Mouse (Mus musculus): ENCODE measurements around the gene Bmf.

The Bmf gene

GRCm38 (mm10) chr2:118480886-118481285 is 68.6 kb downstream of the Bmf start:
- no peak for DNase-seq (ENCODE audit: low spot score in 2 of 2)

DNA sequence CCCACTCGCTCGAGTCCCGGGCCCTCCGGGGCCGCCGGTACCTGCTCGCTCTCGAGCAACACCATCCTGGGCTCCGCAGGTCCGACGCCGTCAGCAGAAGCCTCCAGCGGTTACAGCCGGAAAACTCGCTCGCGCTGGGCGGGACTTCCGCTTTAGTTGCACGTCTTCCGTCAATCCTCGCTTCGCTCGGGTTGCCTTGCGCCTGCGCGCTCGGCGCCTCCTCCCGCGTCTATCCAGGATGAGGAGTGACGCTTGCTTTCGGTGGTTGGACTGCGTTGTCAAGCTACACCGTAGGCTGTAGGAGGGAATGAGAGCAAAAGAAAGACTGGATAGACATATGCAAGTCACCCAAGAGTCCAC is 70.0 kb downstream of the Bmf start, which contains the start of gene Srp14:
TSS of gene Srp14 (minus strand) at position 162 of the 360 bp plus-strand sequence.
- DNase-seq (ENCODE audit: low spot score in 2 of 2) = peak; percentile 84 to 90

GRCm38 (mm10) chr2:118478833-118479549 is 70.5 kb downstream of the Bmf start:
- no peak for DNase-seq (ENCODE audit: low spot score in 2 of 2)
